Mouse (Mus musculus): ENCODE results near the gene Kcnh1.

DNA sequence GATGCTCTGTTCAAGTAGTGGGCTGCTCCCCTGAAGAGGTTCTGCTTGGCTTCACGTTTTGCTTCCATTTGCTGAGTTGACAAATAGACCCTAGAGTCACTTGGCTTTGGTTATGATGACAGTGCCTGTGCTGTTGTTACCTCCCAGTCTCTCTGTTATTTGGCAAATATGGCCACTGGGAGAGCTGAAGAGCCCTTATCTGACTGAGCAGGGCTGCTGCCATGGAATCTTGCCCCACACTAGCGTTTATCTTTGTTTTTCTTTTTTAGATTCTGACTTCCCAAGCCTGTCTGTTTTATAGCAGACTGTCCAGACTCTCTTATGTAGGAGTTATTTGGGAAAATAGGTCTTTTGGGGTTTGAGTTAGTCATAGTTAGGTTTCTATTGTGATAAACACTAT, 21.9 kb downstream of the Kcnh1 start:
- TF ChIP-seq CTCF (IDR thresholded peaks at IDR 0.05; ENCODE audit: extremely low read depth, insufficient read depth, low read length), result no peak
- TF ChIP-seq POLR2A (IDR thresholded peaks at IDR 0.05; ENCODE audit: extremely low read depth, insufficient read depth, low read length), result no peak
